ENCODE assay signal across 11 mouse cellular contexts in genomic region chr9:67012470-67012869, GRCm38 (mm10). TPM values are rescaled to one million over a fixed set of nuclear protein-coding genes. Genes with fewer than 3 reads are reported as not detected.
A peak's percentile ranks its signal among the peaks of the same experiment; 100 is the strongest.
DNase-seq lines count a peak whose midpoint lies in the region; ATAC-seq and TF ChIP-seq lines count a peak whose summit lies in the region.
"Had no signal": no experiment of that assay in that cellular context is flagged by ENCODE, and none has a peak within 500 bp of the region (broad histone marks: within the 10 kb centered on the region; RNA-seq: fewer than 3 reads in every experiment).

No protein-coding gene starts in this region.

- H3K27me3 ChIP-seq in embryonic facial prominence, embryonic 15.5 days, result no peaks in the 10 kb centered on the region
- H3K27me3 ChIP-seq: neural tube, embryonic 12.5 days had no signal

- ATAC-seq in embryonic facial prominence, embryonic 15.5 days (ENCODE audit: insufficient number of reproducible peaks, low FRiP score, low TSS enrichment, low read depth), result peak; percentile 91
- ATAC-seq: forebrain, embryonic 14.5 days had no signal

- no peak overlapping the region for H3K4me2 ChIP-seq in embryonic facial prominence, embryonic 15.5 days (replicated peaks)
- H3K4me2 ChIP-seq: neural tube, embryonic 12.5 days had no signal

- no peaks in the 10 kb centered on the region for H3K9me3 ChIP-seq in embryonic facial prominence, embryonic 15.5 days (replicated peaks)
- H3K9me3 ChIP-seq: neural tube, embryonic 12.5 days had no signal

- H3K36me3 ChIP-seq in embryonic facial prominence, embryonic 15.5 days, result no peaks in the 10 kb centered on the region
- H3K36me3 ChIP-seq: neural tube, embryonic 12.5 days had no signal

- H3K9ac ChIP-seq in embryonic facial prominence, embryonic 15.5 days, result no peak overlapping the region
- H3K9ac ChIP-seq: neural tube, embryonic 12.5 days had no signal

- intact Hi-C loops in left cerebral cortex, postnatal 4 days (cut with DNase I), result no loop called here
- intact Hi-C loops in left cerebral cortex, adult 2 months (cut with DNase I), result no loop called here
- intact Hi-C loops in heart, postnatal 10 days (cut with DNase I), result no loop called here

- H3K4me1 ChIP-seq in embryonic facial prominence, embryonic 15.5 days, result peaks cover 43% of the 10 kb centered on the region
- H3K4me1 ChIP-seq: neural tube, embryonic 12.5 days had no signal

- no peak overlapping the region for H3K27ac ChIP-seq in left cerebral cortex, adult 2 months
- H3K27ac ChIP-seq in embryonic facial prominence, embryonic 15.5 days (replicated peaks), result peak overlapping the region; percentile 70
- H3K27ac ChIP-seq: neural tube, embryonic 12.5 days had no signal

- no peak for TF ChIP-seq CTCF in left cerebral cortex, adult 2 months (IDR thresholded peaks at IDR 0.05)

- peak; percentile 76 for DNase-seq in left cerebral cortex, postnatal 4 days
- DNase-seq in left cerebral cortex, adult 2 months (ENCODE audit: extremely low spot score in 1 of 2, low spot score in 2 of 2), result no peak
- peak; percentile 88 to 90 for DNase-seq in heart, postnatal 10 days
- peak; percentile 71 to 89 for DNase-seq in lung, postnatal 4 days
- DNase-seq in c-Kit-positive CD71-positive TER-119-positive erythroid progenitor cells, embryonic 14.5 days (ENCODE audit: low spot score), result no peak
- no peak for DNase-seq in cerebellum, postnatal 25 days
- DNase-seq in natural killer cell, adult 2 months (ENCODE audit: low spot score in 2 of 2), result no peak
- DNase-seq: thymus, postnatal 25 days had no signal

- 12% methylated on average over 3 of the region's 3 CpGs for WGBS in embryonic facial prominence, embryonic 15.5 days

- no peak overlapping the region for H3K4me3 ChIP-seq in left cerebral cortex, adult 2 months
- no peak overlapping the region for H3K4me3 ChIP-seq in embryonic facial prominence, embryonic 15.5 days (replicated peaks)
- H3K4me3 ChIP-seq: neural tube, embryonic 12.5 days had no signal

RNA-seq across cellular contexts. Expression of gene Tpm1, which starts 36.7 kb away (rescaled TPM):
- total RNA-seq in left cerebral cortex, postnatal 4 days (2021), result 100 to 1,000 TPM; 147 to 152 TPM
- 100 to 1,000 TPM; 223 to 236 TPM for total RNA-seq in left cerebral cortex, adult 2 months (2021)
- 870 and 880 TPM in 2 replicates for polyA plus RNA-seq in embryonic facial prominence, embryonic 15.5 days (2015; fragmentation: Nextera tagmentation; extraction: Ambion mirVana)
- total RNA-seq in heart, postnatal 10 days (2021), result 1,000 to 10,000 TPM; 9,258 to 9,439 TPM

RNA-seq across cellular contexts. Expression of gene Lactb, which starts 37.2 kb away (rescaled TPM):
- 10 to 100 TPM; 15.9 to 19.4 TPM for total RNA-seq in left cerebral cortex, postnatal 4 days (2021)
- total RNA-seq in left cerebral cortex, adult 2 months (2021), result 10 to 100 TPM; 18.8 to 21.7 TPM
- polyA plus RNA-seq in embryonic facial prominence, embryonic 15.5 days (2015; fragmentation: Nextera tagmentation; extraction: Ambion mirVana), result 8.5 and 9.1 TPM in 2 replicates
- total RNA-seq in heart, postnatal 10 days (2021), result 10 to 100 TPM; 22.2 to 23.7 TPM

Comparison
In these comparisons a context has a peak if more than half of its experiments do, and no peak if none do; other contexts are left out.
1. DNase-seq: peak in left cerebral cortex, postnatal 4 days (single experiment), heart, postnatal 10 days (2 of 2) and lung, postnatal 4 days (2 of 2); none in left cerebral cortex, adult 2 months (0 of 2), c-Kit-positive CD71-positive TER-119-positive erythroid progenitor cells, embryonic 14.5 days (single experiment), cerebellum, postnatal 25 days (0 of 2) and natural killer cell, adult 2 months (0 of 2).
2. RNA of gene Tpm1, which starts 36.7 kb away (total RNA-seq): 9,258 to 9,439 TPM in heart, postnatal 10 days; 223 to 236 TPM in left cerebral cortex, adult 2 months and 147 to 152 TPM in left cerebral cortex, postnatal 4 days; every median in the first group is over 10 times any median in the second.